Comparison of ENCODE assay signal across 15 mouse cellular contexts in the genomic region with DNA sequence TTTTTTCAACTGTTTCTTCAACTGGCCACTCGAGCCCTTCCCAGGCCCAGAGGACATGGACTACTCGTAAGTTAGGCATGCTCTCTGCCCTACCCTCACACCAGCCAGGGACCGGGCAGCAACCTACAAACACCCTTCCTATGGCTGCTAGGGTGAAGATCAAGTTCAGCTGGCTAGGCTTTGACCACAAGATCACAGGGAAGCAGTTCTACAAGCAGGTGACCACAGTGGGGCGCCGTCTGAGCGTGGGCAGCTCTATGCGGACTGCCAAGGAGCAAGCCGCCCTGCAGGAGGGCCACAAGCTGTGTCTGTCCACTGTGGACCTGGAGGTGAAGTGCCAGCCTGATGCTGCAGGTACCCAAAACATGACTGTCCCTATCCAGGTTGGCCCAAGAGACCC. TPM values are rescaled to one million over a fixed set of nuclear protein-coding genes. Genes with fewer than 3 reads are reported as not detected.
DNase-seq lines count a peak whose midpoint lies in the region; ATAC-seq and TF ChIP-seq lines count a peak whose summit lies in the region.
"Had no signal": no experiment of that assay in that cellular context is flagged by ENCODE, and none has a peak within 500 bp of the region (broad histone marks: within the 10 kb centered on the region; RNA-seq: fewer than 3 reads in every experiment).

No protein-coding gene starts in this region.

- no peaks in the 10 kb centered on the region for H3K9me3 ChIP-seq in heart, embryonic 13.5 days
- H3K9me3 ChIP-seq in heart, embryonic 12.5 days (replicated peaks) = 0 out of 2 replicates have a peak, but pooled peaks cover 4% of the 10 kb centered on the region
- H3K9me3 ChIP-seq in ES-Bruce4 (replicated peaks; ENCODE audit: control insufficient read depth, insufficient read depth, low read length, poor library complexity, severe bottlenecking) = no peaks in the 10 kb centered on the region
- H3K9me3 ChIP-seq: kidney, embryonic 15.5 days had no signal

- no peak for ATAC-seq in heart, embryonic 13.5 days (ENCODE audit: extremely low read depth, insufficient number of reproducible peaks, low FRiP score, low TSS enrichment)
- no peak for ATAC-seq in heart, embryonic 12.5 days (ENCODE audit: insufficient number of reproducible peaks, low FRiP score)
- ATAC-seq: forebrain, embryonic 16.5 days had no signal

- TF ChIP-seq CTCF in ES-Bruce4 (IDR thresholded peaks at IDR 0.05; ENCODE audit: low read depth, low read length) = peak; percentile 26

- WGBS in heart, embryonic 13.5 days = 76% methylated on average over 8 of the region's 8 CpGs
- WGBS in heart, embryonic 12.5 days = 75% methylated on average over 8 of the region's 8 CpGs

- peaks cover 55% of the 10 kb centered on the region for H3K4me1 ChIP-seq in heart, embryonic 13.5 days
- peaks cover 56% of the 10 kb centered on the region for H3K4me1 ChIP-seq in heart, embryonic 12.5 days (replicated peaks)
- H3K4me1 ChIP-seq in ES-Bruce4 (ENCODE audit: control insufficient read depth, insufficient read depth, low read length) = no peaks in the 10 kb centered on the region

- no peak overlapping the region for H3K27ac ChIP-seq in heart, embryonic 13.5 days (replicated peaks)
- no peak overlapping the region for H3K27ac ChIP-seq in heart, embryonic 12.5 days (ENCODE audit: poor library complexity, severe bottlenecking)
- no peak overlapping the region for H3K27ac ChIP-seq in ES-Bruce4 (ENCODE audit: insufficient read depth, low read length)
- H3K27ac ChIP-seq: kidney, embryonic 15.5 days; limb, embryonic 12.5 days had no signal

- no peak overlapping the region for H3K4me3 ChIP-seq in heart, embryonic 13.5 days
- H3K4me3 ChIP-seq in heart, embryonic 12.5 days = no peak overlapping the region
- no peak overlapping the region for H3K4me3 ChIP-seq in ES-Bruce4 (ENCODE audit: low read depth, low read length)
- H3K4me3 ChIP-seq: kidney, embryonic 15.5 days; limb, embryonic 12.5 days had no signal

- DNase-seq in 3T3-L1 (ENCODE audit: low read depth, low spot score) = peak; percentile 67
- DNase-seq in cerebellum, postnatal 10 days = peak; percentile 54 to 58
- DNase-seq in adrenal gland, adult 8-10 months = no peak
- DNase-seq in layer of hippocampus, adult 18-20 months (ENCODE audit: low spot score in 2 of 2) = no peak
- DNase-seq in left cerebral cortex, postnatal 25 days (ENCODE audit: low spot score in 2 of 2) = no peak
- DNase-seq: layer of hippocampus, postnatal 36 days; midbrain, embryonic 14.5 days; retina, postnatal 1 day had no signal

- H3K36me3 ChIP-seq in heart, embryonic 13.5 days = no peaks in the 10 kb centered on the region
- peaks cover 1% of the 10 kb centered on the region for H3K36me3 ChIP-seq in heart, embryonic 12.5 days
- H3K36me3 ChIP-seq in ES-Bruce4 (ENCODE audit: control insufficient read depth, insufficient read depth, low read length, poor library complexity, severe bottlenecking) = no peaks in the 10 kb centered on the region
- H3K36me3 ChIP-seq: kidney, embryonic 15.5 days; limb, embryonic 12.5 days had no signal

- no peak for TF ChIP-seq POLR2A in ES-Bruce4 (IDR thresholded peaks at IDR 0.05; ENCODE audit: insufficient read depth, low read length)

- peaks cover 15% of the 10 kb centered on the region for H3K27me3 ChIP-seq in heart, embryonic 13.5 days (replicated peaks)
- H3K27me3 ChIP-seq in heart, embryonic 12.5 days (replicated peaks) = peaks cover 11% of the 10 kb centered on the region; the same call in 1 of the 2 replicates
- no peaks in the 10 kb centered on the region for H3K27me3 ChIP-seq in ES-Bruce4 (ENCODE audit: control insufficient read depth, insufficient read depth, low read length, poor library complexity, severe bottlenecking)
- H3K27me3 ChIP-seq: kidney, embryonic 15.5 days; limb, embryonic 12.5 days had no signal

- TF ChIP-seq EP300 in ES-Bruce4 (IDR thresholded peaks at IDR 0.05; ENCODE audit: insufficient read depth, low read depth, low read length) = no peak

- no peak overlapping the region for H3K4me2 ChIP-seq in heart, embryonic 13.5 days
- H3K4me2 ChIP-seq in heart, embryonic 12.5 days = no peak overlapping the region
- H3K4me2 ChIP-seq: kidney, embryonic 15.5 days; limb, embryonic 12.5 days had no signal

- intact Hi-C loops in left cerebral cortex, postnatal 25 days (cut with DNase I) = no loop called here

- peak overlapping the region; percentile 16; the same call in 1 of the 2 replicates for H3K9ac ChIP-seq in heart, embryonic 13.5 days
- no peak overlapping the region for H3K9ac ChIP-seq in heart, embryonic 12.5 days
- H3K9ac ChIP-seq in ES-Bruce4 (ENCODE audit: low read depth, poor library complexity, severe bottlenecking) = no peak overlapping the region
- H3K9ac ChIP-seq: kidney, embryonic 15.5 days; limb, embryonic 12.5 days had no signal

RNA-seq across cellular contexts. Expression of a gene that starts 25.1 kb away (rescaled TPM):
- polyA plus RNA-seq in heart, embryonic 13.5 days (2015; fragmentation: Nextera tagmentation; extraction: Ambion mirVana) = 54.4 and 56.7 TPM in 2 replicates
- polyA plus RNA-seq in heart, embryonic 12.5 days (2016; fragmentation: Nextera tagmentation; extraction: Ambion mirVana) = 75.3 and 80.1 TPM in 2 replicates
- 70.5 and 71.4 TPM in 2 replicates for polyA plus RNA-seq in ES-Bruce4 (2011; ENCODE audit: insufficient read depth, insufficient read length, low read depth, missing spikeins)
- total RNA-seq in adrenal gland, adult 8-10 months (2022) = 100 to 1,000 TPM; 172 to 186 (median 176) TPM
- total RNA-seq in layer of hippocampus, adult 18-20 months (2021) = 100 to 1,000 TPM; 279 to 288 TPM
- 100 to 1,000 TPM; 330 to 346 TPM for total RNA-seq in left cerebral cortex, postnatal 25 days (2021)

RNA-seq across cellular contexts. Expression of a gene that starts 31.3 kb away (rescaled TPM):
- polyA plus RNA-seq in heart, embryonic 13.5 days (2015; fragmentation: Nextera tagmentation; extraction: Ambion mirVana) = 3.2 and 3.6 TPM in 2 replicates
- 4.1 and 4.3 TPM in 2 replicates for polyA plus RNA-seq in heart, embryonic 12.5 days (2016; fragmentation: Nextera tagmentation; extraction: Ambion mirVana)
- polyA plus RNA-seq in ES-Bruce4 (2011; ENCODE audit: insufficient read depth, insufficient read length, low read depth, missing spikeins) = 11.3 and 17.5 TPM in 2 replicates
- total RNA-seq in adrenal gland, adult 8-10 months (2022) = 10 to 100 TPM; 22.5 to 29.8 (median 23.2) TPM
- total RNA-seq in layer of hippocampus, adult 18-20 months (2021) = 10 to 100 TPM; 44.2 to 51.3 TPM
- 10 to 100 TPM; 50.3 to 59.4 TPM for total RNA-seq in left cerebral cortex, postnatal 25 days (2021)

RNA-seq across cellular contexts. Expression of a gene that starts 49.5 kb away (rescaled TPM):
- polyA plus RNA-seq in heart, embryonic 13.5 days (2015; fragmentation: Nextera tagmentation; extraction: Ambion mirVana) = 12.9 and 13.2 TPM in 2 replicates
- polyA plus RNA-seq in heart, embryonic 12.5 days (2016; fragmentation: Nextera tagmentation; extraction: Ambion mirVana) = 12.3 and 13.8 TPM in 2 replicates
- 0.76 and 1.0 TPM in 2 replicates for polyA plus RNA-seq in ES-Bruce4 (2011; ENCODE audit: insufficient read depth, insufficient read length, low read depth, missing spikeins)
- total RNA-seq in adrenal gland, adult 8-10 months (2022) = 1 to 10 TPM; 6.0 to 9.4 (median 7.2) TPM
- total RNA-seq in layer of hippocampus, adult 18-20 months (2021) = 1 to 10 TPM; 1.0 to 1.1 TPM
- total RNA-seq in left cerebral cortex, postnatal 25 days (2021) = 1 to 10 TPM; 1.7 to 2.1 TPM

RNA-seq across cellular contexts. Expression of a gene that starts 52.9 kb away (rescaled TPM):
- 3.4 TPM in 2 replicates for polyA plus RNA-seq in heart, embryonic 13.5 days (2015; fragmentation: Nextera tagmentation; extraction: Ambion mirVana)
- 1.4 and 2.3 TPM in 2 replicates for polyA plus RNA-seq in heart, embryonic 12.5 days (2016; fragmentation: Nextera tagmentation; extraction: Ambion mirVana)
- not detected in 2 replicates for polyA plus RNA-seq in ES-Bruce4 (2011; ENCODE audit: insufficient read depth, insufficient read length, low read depth, missing spikeins)
- 1 to 10 TPM; 3.6 to 8.9 (median 8.0) TPM for total RNA-seq in adrenal gland, adult 8-10 months (2022)
- total RNA-seq in layer of hippocampus, adult 18-20 months (2021) = 1 to 10 TPM in 1 of 2 experiments, under 1 TPM in 1; 0.74 to 1.5 TPM
- total RNA-seq in left cerebral cortex, postnatal 25 days (2021) = 1 to 10 TPM; 2.0 to 2.7 TPM
- total RNA-seq: granulocyte monocyte progenitor cell, adult 5-6 weeks had no signal

Comparison
In these comparisons a context has a peak if more than half of its experiments do, and no peak if none do; other contexts are left out.
1. DNase-seq: peak in 3T3-L1 (single experiment) and cerebellum, postnatal 10 days (2 of 2); none in adrenal gland, adult 8-10 months (single experiment), layer of hippocampus, adult 18-20 months (0 of 2) and left cerebral cortex, postnatal 25 days (0 of 2).